Mouse (Mus musculus): Measurements from ENCODE around the gene Aurka. TPM values are rescaled to one million over a fixed set of nuclear protein-coding genes. Genes with fewer than 3 reads are reported as not detected.

Aurka gene
- 20.9 and 23.3 TPM in 2 replicates for polyA plus RNA-seq (2015; fragmentation: Nextera tagmentation; extraction: Ambion mirVana)

- H3K4me2 ChIP-seq, result peak within 1 kb of the TSS; percentile 86
- H3K9ac ChIP-seq, result peak within 1 kb of the TSS; percentile 94
- peak within 1 kb of the TSS; percentile 89 for H3K27ac ChIP-seq (replicated peaks)
- H3K27me3 ChIP-seq, result no peaks in the 10 kb centered on the region
- peaks cover 38% of the 10 kb centered on the region for H3K4me1 ChIP-seq (replicated peaks)
- WGBS, result under 1% methylated on average over 66 of the region's 66 CpGs
- ATAC-seq (ENCODE audit: low read depth), result peak; percentile 98
- H3K4me3 ChIP-seq, result peak within 1 kb of the TSS; percentile 96
- no peaks in the 10 kb centered on the region for H3K9me3 ChIP-seq
- peaks cover 40% of the 10 kb centered on the region for H3K36me3 ChIP-seq
These were observed at the start of gene Aurka, which contains the start of gene Cstf1 for GRCm38 (mm10) chr2:172370411-172371223. Gene Aurka, minus strand, starts transcription at chr2:172370535. Gene Cstf1, plus strand, starts transcription at chr2:172370681.

- WGBS, result 87% methylated on average over 5 of the region's 5 CpGs
- Histone ChIP-seq H3K9me3 (no peaks in the 10 kb centered on the region), H3K4me1 (replicated peaks) (peaks cover 7% of the 10 kb centered on the region; the same call in 1 of the 2 replicates), H3K36me3 (no peaks in the 10 kb centered on the region), H3K4me3 (no peak overlapping the region), H3K27ac (replicated peaks) (no peak overlapping the region), H3K27me3 (no peaks in the 10 kb centered on the region), H3K9ac (no peak overlapping the region), H3K4me2 (no peak overlapping the region)
- ATAC-seq (ENCODE audit: low read depth), result no peak
These were observed 47.9 kb upstream of the Aurka start for GRCm38 (mm10) chr2:172418208-172418607.

- Histone ChIP-seq H3K27ac (replicated peaks) (no peak overlapping the region), H3K27me3 (no peaks in the 10 kb centered on the region), H3K4me2 (no peak overlapping the region), H3K9ac (no peak overlapping the region), H3K36me3 (no peaks in the 10 kb centered on the region), H3K4me1 (replicated peaks) (peaks cover 15% of the 10 kb centered on the region), H3K4me3 (no peak overlapping the region), H3K9me3 (no peaks in the 10 kb centered on the region)
- 94% methylated on average over 5 of the region's 5 CpGs for WGBS
- ATAC-seq (ENCODE audit: low read depth), result no peak
These were observed 46.5 kb upstream of the Aurka start for GRCm38 (mm10) chr2:172416876-172417275.

GRCm38 (mm10) chr2:172416218-172416617 is 45.9 kb upstream of the Aurka start:
- no peaks in the 10 kb centered on the region for H3K36me3 ChIP-seq
- peaks cover 15% of the 10 kb centered on the region for H3K4me1 ChIP-seq (replicated peaks)
- no peak for ATAC-seq (ENCODE audit: low read depth)
- no peaks in the 10 kb centered on the region for H3K9me3 ChIP-seq
- no peak overlapping the region for H3K4me3 ChIP-seq
- no peak overlapping the region for H3K27ac ChIP-seq (replicated peaks)
- H3K27me3 ChIP-seq, result no peaks in the 10 kb centered on the region
- WGBS, result 73% methylated on average over 12 of the region's 12 CpGs
- no peak overlapping the region for H3K4me2 ChIP-seq
- no peak overlapping the region for H3K9ac ChIP-seq

- no peaks in the 10 kb centered on the region for H3K36me3 ChIP-seq
- no peaks in the 10 kb centered on the region for H3K27me3 ChIP-seq
- no peak overlapping the region for H3K4me3 ChIP-seq
- no peak overlapping the region for H3K9ac ChIP-seq
- H3K27ac ChIP-seq (replicated peaks), result no peak overlapping the region
- no peak overlapping the region for H3K4me2 ChIP-seq
- WGBS, result 58% methylated on average over 5 of the region's 5 CpGs
- peaks cover 15% of the 10 kb centered on the region for H3K4me1 ChIP-seq (replicated peaks)
- H3K9me3 ChIP-seq, result no peaks in the 10 kb centered on the region
- no peak for ATAC-seq (ENCODE audit: low read depth)
These were observed 43.6 kb upstream of the Aurka start for GRCm38 (mm10) chr2:172413894-172414293.

DNA sequence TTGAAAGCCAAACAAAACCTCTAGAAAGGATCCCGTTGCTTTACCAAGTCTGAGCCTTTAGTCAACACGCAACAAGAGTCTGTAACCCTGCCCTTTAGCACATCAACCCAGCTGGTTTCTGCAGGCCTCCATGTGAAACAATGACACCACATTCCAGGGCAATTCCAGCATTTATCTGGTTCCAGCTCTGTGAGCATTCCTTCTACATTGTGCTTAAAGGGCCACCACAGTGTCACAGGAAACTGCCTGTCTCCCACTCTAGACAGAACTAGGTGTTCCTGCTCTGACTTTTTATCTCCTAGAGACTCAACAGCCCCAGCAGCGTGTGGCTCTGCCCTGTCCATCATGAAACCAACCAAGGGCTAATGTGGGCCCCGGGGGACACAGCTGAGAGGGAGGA is 42.9 kb upstream of the Aurka start:
- H3K4me3 ChIP-seq, result no peak overlapping the region
- H3K27ac ChIP-seq (replicated peaks), result no peak overlapping the region
- no peak for ATAC-seq (ENCODE audit: low read depth)
- no peaks in the 10 kb centered on the region for H3K9me3 ChIP-seq
- H3K9ac ChIP-seq, result no peak overlapping the region
- H3K4me2 ChIP-seq, result no peak overlapping the region
- 27% methylated on average over 4 of the region's 4 CpGs for WGBS
- no peaks in the 10 kb centered on the region for H3K36me3 ChIP-seq
- H3K27me3 ChIP-seq, result no peaks in the 10 kb centered on the region
- peaks cover 15% of the 10 kb centered on the region for H3K4me1 ChIP-seq (replicated peaks)

DNA sequence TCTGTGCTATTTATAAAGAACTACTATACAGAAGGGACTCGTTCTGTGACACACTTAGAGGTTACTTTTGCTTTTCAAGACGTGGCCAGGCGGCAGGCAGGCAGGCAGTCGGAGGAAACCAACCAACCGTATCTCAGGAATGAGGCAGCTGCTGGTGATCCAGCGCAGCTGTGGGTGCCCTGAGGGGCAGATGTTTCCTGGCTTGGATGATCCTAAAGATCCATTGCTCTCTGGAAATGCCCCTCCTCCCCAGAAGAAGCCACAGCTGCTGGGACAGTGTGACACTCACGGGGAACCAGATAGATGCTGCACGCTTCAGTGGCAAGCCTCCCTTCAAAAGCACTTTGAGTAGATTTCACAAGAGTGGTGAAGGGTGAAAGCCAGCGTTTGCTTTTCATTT is 42.1 kb upstream of the Aurka start:
- no peaks in the 10 kb centered on the region for H3K27me3 ChIP-seq
- peak; percentile 23; the same call in 1 of the 2 replicates for ATAC-seq (ENCODE audit: low read depth)
- peak overlapping the region; percentile 28; the same call in 1 of the 2 replicates for H3K4me2 ChIP-seq
- no peak overlapping the region for H3K4me3 ChIP-seq
- no peaks in the 10 kb centered on the region for H3K36me3 ChIP-seq
- no peaks in the 10 kb centered on the region for H3K9me3 ChIP-seq
- no peak overlapping the region for H3K27ac ChIP-seq (replicated peaks)
- WGBS, result 19% methylated on average over 9 of the region's 9 CpGs
- H3K4me1 ChIP-seq (replicated peaks), result peaks cover 15% of the 10 kb centered on the region
- no peak overlapping the region for H3K9ac ChIP-seq

DNA sequence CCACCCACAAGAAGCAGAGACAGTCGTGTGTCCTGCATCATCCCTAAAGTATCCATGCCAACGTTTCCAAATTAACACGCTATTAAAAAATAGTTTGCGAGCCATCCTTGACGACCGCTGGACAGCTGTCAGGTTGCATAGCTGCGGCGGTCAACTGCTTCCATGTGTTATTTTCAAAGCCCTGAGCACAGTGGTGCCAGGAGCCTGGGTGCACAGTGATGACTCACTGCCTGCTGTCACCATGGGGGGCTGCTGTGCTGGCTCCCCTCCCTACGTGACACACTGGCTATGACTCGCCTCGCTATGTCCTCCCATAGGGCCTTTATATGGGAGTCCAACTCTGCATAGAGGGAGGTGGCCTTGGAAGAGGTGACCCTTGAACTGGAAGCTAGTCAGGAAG is 40.8 kb upstream of the Aurka start:
- ATAC-seq (ENCODE audit: low read depth), result no peak
- H3K27ac ChIP-seq (replicated peaks), result no peak overlapping the region
- no peaks in the 10 kb centered on the region for H3K27me3 ChIP-seq
- WGBS, result 77% methylated on average over 11 of the region's 11 CpGs
- H3K4me2 ChIP-seq, result no peak overlapping the region
- no peak overlapping the region for H3K4me3 ChIP-seq
- H3K36me3 ChIP-seq, result no peaks in the 10 kb centered on the region
- no peaks in the 10 kb centered on the region for H3K9me3 ChIP-seq
- H3K4me1 ChIP-seq (replicated peaks), result peaks cover 15% of the 10 kb centered on the region
- H3K9ac ChIP-seq, result no peak overlapping the region

- no peak overlapping the region for H3K4me2 ChIP-seq
- H3K27me3 ChIP-seq, result no peaks in the 10 kb centered on the region
- H3K4me3 ChIP-seq, result no peak overlapping the region
- H3K9ac ChIP-seq, result no peak overlapping the region
- H3K36me3 ChIP-seq, result no peaks in the 10 kb centered on the region
- ATAC-seq (ENCODE audit: low read depth), result no peak
- H3K9me3 ChIP-seq, result no peaks in the 10 kb centered on the region
- 80% methylated on average over 2 of the region's 2 CpGs for WGBS
- H3K4me1 ChIP-seq (replicated peaks), result peaks cover 15% of the 10 kb centered on the region
- H3K27ac ChIP-seq (replicated peaks), result no peak overlapping the region
These were observed 40.4 kb upstream of the Aurka start for GRCm38 (mm10) chr2:172410686-172411085.

DNA sequence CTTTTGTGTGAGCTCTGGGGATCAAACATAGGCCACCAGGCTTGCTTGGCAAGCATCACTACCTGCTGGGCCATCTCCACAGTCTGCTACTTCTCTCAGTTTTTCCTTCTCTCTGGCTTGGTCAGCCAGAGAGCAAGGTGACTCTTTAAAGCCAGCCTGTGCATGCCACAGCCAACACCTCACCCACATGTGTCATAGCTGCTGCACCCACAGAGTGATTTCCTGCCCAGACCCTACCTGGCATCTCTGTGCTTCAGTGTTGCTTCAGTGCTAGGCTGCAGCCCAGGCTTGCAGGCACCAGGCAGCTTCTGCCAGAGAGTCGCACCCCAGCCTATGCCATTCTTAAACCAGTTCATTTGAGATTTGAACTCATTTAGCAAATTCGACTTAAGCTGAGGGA is 37.2 kb upstream of the Aurka start:
- Histone ChIP-seq H3K4me3 (no peak overlapping the region), H3K4me2 (no peak overlapping the region), H3K27me3 (no peaks in the 10 kb centered on the region), H3K27ac (replicated peaks) (no peak overlapping the region), H3K36me3 (no peaks in the 10 kb centered on the region), H3K4me1 (replicated peaks) (peaks cover 2% of the 10 kb centered on the region), H3K9ac (no peak overlapping the region), H3K9me3 (no peaks in the 10 kb centered on the region)
- WGBS, result 79% methylated on average over 2 of the region's 2 CpGs
- ATAC-seq (ENCODE audit: low read depth), result no peak

- 69% methylated on average over 4 of the region's 4 CpGs for WGBS
- Histone ChIP-seq H3K4me1 (replicated peaks) (no peaks in the 10 kb centered on the region), H3K9me3 (no peaks in the 10 kb centered on the region), H3K27ac (replicated peaks) (no peak overlapping the region), H3K4me3 (no peak overlapping the region), H3K36me3 (no peaks in the 10 kb centered on the region), H3K4me2 (no peak overlapping the region), H3K27me3 (no peaks in the 10 kb centered on the region), H3K9ac (no peak overlapping the region)
- no peak for ATAC-seq (ENCODE audit: low read depth)
These were observed 35.8 kb upstream of the Aurka start for GRCm38 (mm10) chr2:172406173-172406572.

DNA sequence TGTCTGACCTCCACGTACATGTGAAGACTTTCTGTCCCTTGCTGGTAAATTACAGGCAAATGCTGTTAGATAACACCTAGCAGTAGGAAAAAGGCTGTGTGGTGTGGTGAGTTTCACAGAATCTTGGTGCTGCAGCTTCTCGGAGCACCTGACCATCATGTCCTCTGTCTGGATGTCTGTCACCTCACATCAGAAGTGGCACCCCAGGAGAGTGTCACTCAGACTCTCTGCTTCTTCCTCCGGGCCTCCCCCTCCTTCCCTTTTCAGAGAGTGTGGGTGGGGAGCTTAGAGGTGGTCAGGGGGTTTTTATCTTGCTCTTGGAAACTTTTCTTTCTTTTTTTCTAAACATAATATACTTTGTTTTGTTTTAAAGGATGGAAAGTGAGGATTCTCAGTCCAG is 34.7 kb upstream of the Aurka start:
- ATAC-seq (ENCODE audit: low read depth), result no peak
- Histone ChIP-seq H3K9me3 (no peaks in the 10 kb centered on the region), H3K4me2 (no peak overlapping the region), H3K27me3 (no peaks in the 10 kb centered on the region), H3K4me1 (replicated peaks) (peaks cover 4% of the 10 kb centered on the region), H3K4me3 (no peak overlapping the region), H3K36me3 (no peaks in the 10 kb centered on the region), H3K9ac (no peak overlapping the region), H3K27ac (replicated peaks) (no peak overlapping the region)
- 65% methylated on average over 3 of the region's 3 CpGs for WGBS

DNA sequence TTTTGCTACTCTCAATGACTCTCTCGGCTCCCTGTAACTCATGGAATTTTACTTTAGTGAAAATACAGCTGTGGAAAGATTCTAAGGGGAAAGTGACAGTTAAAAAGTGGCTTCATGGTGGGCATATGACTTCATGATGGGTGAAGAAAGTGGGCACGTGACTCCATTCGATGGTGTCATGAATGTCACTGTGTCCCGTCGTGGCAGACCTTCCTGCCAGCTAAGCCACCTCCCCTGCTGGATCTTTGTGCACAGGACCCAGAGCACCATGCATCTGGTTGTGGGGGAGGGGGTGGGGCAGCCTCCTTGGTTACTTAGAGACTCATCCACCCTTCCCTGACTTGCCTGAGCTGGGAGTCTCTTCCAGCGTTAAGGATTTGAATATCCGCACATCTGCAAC is 33.9 kb upstream of the Aurka start:
- Histone ChIP-seq H3K4me2 (no peak overlapping the region), H3K27me3 (no peaks in the 10 kb centered on the region), H3K9me3 (no peaks in the 10 kb centered on the region), H3K36me3 (no peaks in the 10 kb centered on the region), H3K4me3 (no peak overlapping the region), H3K4me1 (replicated peaks) (peaks cover 8% of the 10 kb centered on the region), H3K27ac (replicated peaks) (no peak overlapping the region), H3K9ac (no peak overlapping the region)
- ATAC-seq (ENCODE audit: low read depth), result no peak
- 72% methylated on average over 7 of the region's 7 CpGs for WGBS

Measured in neural tube, embryonic 13.5 days (tissue).